In genomic region chr12:30317971-30318370, GRCm38 (mm10) we compare ENCODE assay signal across 15 mouse cellular contexts. TPM values are rescaled to one million over a fixed set of nuclear protein-coding genes. Genes with fewer than 3 reads are reported as not detected.
"Had no signal": no experiment of that assay in that cellular context is flagged by ENCODE, and none has a peak within 500 bp of the region (broad histone marks: within the 10 kb centered on the region; RNA-seq: fewer than 3 reads in every experiment).

No protein-coding gene starts in this region.

- H3K4me1 ChIP-seq: liver, embryonic 13.5 days; midbrain, embryonic 10.5 days; neural tube, embryonic 15.5 days had no signal

- H3K9me3 ChIP-seq: liver, embryonic 13.5 days; midbrain, embryonic 10.5 days; neural tube, embryonic 15.5 days had no signal

- H3K36me3 ChIP-seq: liver, embryonic 13.5 days; midbrain, embryonic 10.5 days; neural tube, embryonic 15.5 days had no signal

- H3K27ac ChIP-seq: layer of hippocampus, adult 2 months; left cerebral cortex, adult 2 months; liver, embryonic 13.5 days; midbrain, embryonic 10.5 days; neural tube, embryonic 15.5 days had no signal

- H3K9ac ChIP-seq: liver, embryonic 13.5 days; liver, postnatal 0 days; neural tube, embryonic 15.5 days had no signal

- DNase-seq: kidney, adult 18-20 months; kidney, postnatal 10 days; kidney, postnatal 4 days; liver; liver, embryonic 13.5 days; liver, postnatal 0 days; midbrain, embryonic 14.5 days; thymus, adult 18-20 months; thymus, postnatal 14 days had no signal

- ATAC-seq: liver, postnatal 0 days had no signal

- H3K4me3 ChIP-seq: layer of hippocampus, adult 2 months; left cerebral cortex, adult 2 months; liver, embryonic 13.5 days; midbrain, embryonic 10.5 days; myocyte; neural tube, embryonic 15.5 days had no signal

- H3K27me3 ChIP-seq: liver, embryonic 13.5 days; neural tube, embryonic 15.5 days had no signal

- H3K4me2 ChIP-seq: liver, embryonic 13.5 days; neural tube, embryonic 15.5 days had no signal

RNA-seq across cellular contexts. Expression of gene Sntg2, which starts 55.2 kb away (rescaled TPM):
- total RNA-seq: megakaryocyte progenitor cell, adult 5-6 weeks had no signal
- polyA plus RNA-seq: myocyte had no signal
